Comparison of ENCODE assay signal across 7 mouse cellular contexts in genomic region chr15:21885181-21885580, GRCm38 (mm10).
A peak's percentile ranks its signal among the peaks of the same experiment; 100 is the strongest.
DNase-seq lines count a peak whose midpoint lies in the region; ATAC-seq and TF ChIP-seq lines count a peak whose summit lies in the region.

No protein-coding gene starts in this region.

- no peak for TF ChIP-seq EP300 in liver, embryonic 14.5 days (IDR thresholded peaks at IDR 0.05; ENCODE audit: low read depth)

- no peaks in the 10 kb centered on the region for H3K27me3 ChIP-seq in thymus, adult 2 months (ENCODE audit: control insufficient read depth, insufficient read depth, low read length)
- H3K27me3 ChIP-seq in forebrain, embryonic 10.5 days (ENCODE audit: poor library complexity, severe bottlenecking) = no peaks in the 10 kb centered on the region
- H3K27me3 ChIP-seq in kidney, postnatal 0 days (ENCODE audit: insufficient read depth, low read length) = no peaks in the 10 kb centered on the region
- no peaks in the 10 kb centered on the region for H3K27me3 ChIP-seq in liver, embryonic 14.5 days (ENCODE audit: control insufficient read depth, insufficient read depth, low read length)

- no peak overlapping the region for H3K4me2 ChIP-seq in kidney, postnatal 0 days (ENCODE audit: low read length)
- no peak overlapping the region for H3K4me2 ChIP-seq in liver, embryonic 14.5 days (ENCODE audit: low read depth)

- TF ChIP-seq POLR2A in thymus, adult 2 months (IDR thresholded peaks at IDR 0.05; ENCODE audit: control insufficient read depth, extremely low read depth, insufficient read depth, low read length, poor library complexity) = no peak

- 0 out of 2 replicates have a peak, but pooled peaks have one; percentile 10 for ATAC-seq in kidney, postnatal 0 days (replicated peaks; ENCODE audit: low FRiP score, low read depth)
- no peak for ATAC-seq in liver, embryonic 14.5 days (ENCODE audit: insufficient read depth)

- H3K4me1 ChIP-seq in thymus, adult 2 months (replicated peaks; ENCODE audit: control insufficient read depth, insufficient read depth, low read length) = no peaks in the 10 kb centered on the region
- no peaks in the 10 kb centered on the region for H3K4me1 ChIP-seq in forebrain, embryonic 10.5 days
- H3K4me1 ChIP-seq in kidney, postnatal 0 days (replicated peaks; ENCODE audit: insufficient read depth, low read length) = no peaks in the 10 kb centered on the region
- H3K4me1 ChIP-seq in liver, embryonic 14.5 days (replicated peaks; ENCODE audit: control insufficient read depth in 2 of 2, insufficient read depth in 2 of 2, low read length in 1 of 2) = no peaks in the 10 kb centered on the region

- no peak for TF ChIP-seq CTCF in thymus, adult 2 months (IDR thresholded peaks at IDR 0.05; ENCODE audit: borderline replicate concordance, control insufficient read depth, extremely low read depth, insufficient read depth, low read length, poor library complexity)
- peak; percentile 85 for TF ChIP-seq CTCF in kidney, postnatal 0 days (IDR thresholded peaks at IDR 0.05; ENCODE audit: low read depth)
- peak; percentile 69 for TF ChIP-seq CTCF in liver, embryonic 14.5 days (IDR thresholded peaks at IDR 0.05; ENCODE audit: low read depth)

- H3K9ac ChIP-seq in kidney, postnatal 0 days (ENCODE audit: low read depth, low read length) = no peak overlapping the region
- no peak overlapping the region for H3K9ac ChIP-seq in liver, embryonic 14.5 days (replicated peaks)

- H3K9me3 ChIP-seq in forebrain, embryonic 10.5 days = no peaks in the 10 kb centered on the region
- H3K9me3 ChIP-seq in kidney, postnatal 0 days (replicated peaks; ENCODE audit: low read length) = no peaks in the 10 kb centered on the region
- no peaks in the 10 kb centered on the region for H3K9me3 ChIP-seq in liver, embryonic 14.5 days (ENCODE audit: control insufficient read depth, low read length)

- H3K4me3 ChIP-seq in thymus, adult 2 months (ENCODE audit: control insufficient read depth, insufficient read depth, low read length) = no peak overlapping the region
- H3K4me3 ChIP-seq in forebrain, embryonic 10.5 days = no peak overlapping the region
- no peak overlapping the region for H3K4me3 ChIP-seq in kidney, postnatal 0 days (replicated peaks; ENCODE audit: low read depth, low read length)
- no peak overlapping the region for H3K4me3 ChIP-seq in liver, embryonic 14.5 days (ENCODE audit: insufficient read depth in 1 of 2, low read depth in 2 of 2, low read length in 2 of 2)

- DNase-seq in thymus, postnatal 4 days = peak; percentile 33
- DNase-seq in thymus, adult 2 months = no peak
- DNase-seq in brain, embryonic 18.5 days (ENCODE audit: low read depth, low spot score) = peak; percentile 20
- DNase-seq in forebrain, embryonic 10.5 days (ENCODE audit: extremely low spot score, low spot score) = peak; percentile 39
- DNase-seq in kidney, postnatal 0 days (ENCODE audit: low spot score) = peak; percentile 68
- no peak for DNase-seq in liver, embryonic 14.5 days (ENCODE audit: low read depth in 3 of 3, low spot score in 3 of 3)
- DNase-seq in right cerebral cortex, postnatal 36 days (ENCODE audit: low spot score in 2 of 2) = peak; percentile 25 to 30

- WGBS in thymus, adult 2 months = 35% methylated on average over 2 of the region's 2 CpGs
- WGBS in forebrain, embryonic 10.5 days = 19% methylated on average over 2 of the region's 2 CpGs
- WGBS in kidney, postnatal 0 days = 26% methylated on average over 2 of the region's 2 CpGs
- 13% methylated on average over 2 of the region's 2 CpGs for WGBS in liver, embryonic 14.5 days (ENCODE audit: insufficient replicate concordance)

- no peak overlapping the region for H3K27ac ChIP-seq in thymus, adult 2 months (ENCODE audit: control insufficient read depth, insufficient read depth, low read length)
- H3K27ac ChIP-seq in forebrain, embryonic 10.5 days = no peak overlapping the region
- no peak overlapping the region for H3K27ac ChIP-seq in kidney, postnatal 0 days
- H3K27ac ChIP-seq in liver, embryonic 14.5 days = no peak overlapping the region

- no peaks in the 10 kb centered on the region for H3K36me3 ChIP-seq in thymus, adult 2 months (ENCODE audit: control insufficient read depth, insufficient read depth, low read length)
- no peaks in the 10 kb centered on the region for H3K36me3 ChIP-seq in forebrain, embryonic 10.5 days (replicated peaks)
- no peaks in the 10 kb centered on the region for H3K36me3 ChIP-seq in kidney, postnatal 0 days (ENCODE audit: insufficient read depth, low read length)
- no peaks in the 10 kb centered on the region for H3K36me3 ChIP-seq in liver, embryonic 14.5 days (replicated peaks; ENCODE audit: control insufficient read depth, insufficient read depth, low read depth)

Comparison
In these comparisons a context has a peak if more than half of its experiments do, and no peak if none do; other contexts are left out.
1. DNase-seq: peak in thymus, postnatal 4 days (single experiment), brain, embryonic 18.5 days (single experiment), forebrain, embryonic 10.5 days (single experiment), kidney, postnatal 0 days (single experiment) and right cerebral cortex, postnatal 36 days (2 of 2); none in thymus, adult 2 months (single experiment) and liver, embryonic 14.5 days (0 of 3).